In genomic region chr12:78911707-78912417, GRCm38 (mm10) we compare ENCODE assay signal across 8 mouse cellular contexts. TPM values are rescaled to one million over a fixed set of nuclear protein-coding genes. Genes with fewer than 3 reads are reported as not detected.
DNase-seq lines count a peak whose midpoint lies in the region; ATAC-seq and TF ChIP-seq lines count a peak whose summit lies in the region.

No protein-coding gene starts in this region.

- TF ChIP-seq POLR2A in small intestine, adult 2 months (IDR thresholded peaks at IDR 0.05; ENCODE audit: low read depth, low read length): peak; percentile 76

- peak; percentile 39; the same call in 1 of the 2 replicates for ATAC-seq in embryonic facial prominence, embryonic 13.5 days (ENCODE audit: insufficient number of reproducible peaks, insufficient read depth, low FRiP score, low TSS enrichment, low read depth)
- peak; percentile 51 for ATAC-seq in heart, embryonic 13.5 days (ENCODE audit: extremely low read depth, insufficient number of reproducible peaks, low FRiP score, low TSS enrichment)
- ATAC-seq in kidney, postnatal 0 days (replicated peaks; ENCODE audit: low FRiP score, low read depth): no peak

- peak overlapping the region; percentile 38 for H3K4me3 ChIP-seq in left cerebral cortex, adult 2 months
- peak overlapping the region; percentile 45 for H3K4me3 ChIP-seq in embryonic facial prominence, embryonic 13.5 days
- peak overlapping the region; percentile 56 for H3K4me3 ChIP-seq in heart, embryonic 13.5 days
- peak overlapping the region; percentile 38 for H3K4me3 ChIP-seq in kidney, postnatal 0 days (replicated peaks; ENCODE audit: low read depth, low read length)
- peak overlapping the region; percentile 57 for H3K4me3 ChIP-seq in small intestine, adult 2 months (ENCODE audit: low read depth, low read length)

- H3K9me3 ChIP-seq in embryonic facial prominence, embryonic 13.5 days: no peaks in the 10 kb centered on the region
- peaks cover 6% of the 10 kb centered on the region for H3K9me3 ChIP-seq in heart, embryonic 13.5 days
- H3K9me3 ChIP-seq in kidney, postnatal 0 days (replicated peaks; ENCODE audit: low read length): no peaks in the 10 kb centered on the region

- intact Hi-C loops in left cerebral cortex, adult 2 months (cut with DNase I): no loop called here
- intact Hi-C loops in left cerebral cortex, postnatal 4 days (cut with DNase I): no loop called here

- no peak for TF ChIP-seq CTCF in left cerebral cortex, adult 2 months (IDR thresholded peaks at IDR 0.05)
- TF ChIP-seq CTCF in kidney, postnatal 0 days (IDR thresholded peaks at IDR 0.05; ENCODE audit: low read depth): no peak
- no peak for TF ChIP-seq CTCF in small intestine, adult 2 months (IDR thresholded peaks at IDR 0.05; ENCODE audit: extremely low read depth, insufficient read length, insufficient replicate concordance, low read depth, low read length)

- DNase-seq in left cerebral cortex, adult 2 months (ENCODE audit: extremely low spot score in 1 of 2, low spot score in 2 of 2): peak; percentile 21 to 35
- no peak for DNase-seq in left cerebral cortex, postnatal 4 days
- no peak for DNase-seq in kidney, postnatal 0 days (ENCODE audit: low spot score)
- DNase-seq in lung, postnatal 25 days (ENCODE audit: low spot score): peak; percentile 21
- no peak for DNase-seq in thymus, postnatal 4 days

- under 1% methylated on average over 37 of the region's 37 CpGs for WGBS in embryonic facial prominence, embryonic 13.5 days
- 1% methylated on average over 37 of the region's 37 CpGs for WGBS in heart, embryonic 13.5 days
- WGBS in kidney, postnatal 0 days: 2% methylated on average over 37 of the region's 37 CpGs
- WGBS in small intestine, adult 2 months: 3% methylated on average over 37 of the region's 37 CpGs

- H3K9ac ChIP-seq in embryonic facial prominence, embryonic 13.5 days: peak overlapping the region; percentile 64
- H3K9ac ChIP-seq in heart, embryonic 13.5 days: peak overlapping the region; percentile 71
- peak overlapping the region; percentile 40; the same call in 1 of the 2 replicates for H3K9ac ChIP-seq in kidney, postnatal 0 days (ENCODE audit: low read depth, low read length)

- no peaks in the 10 kb centered on the region for H3K36me3 ChIP-seq in embryonic facial prominence, embryonic 13.5 days
- no peaks in the 10 kb centered on the region for H3K36me3 ChIP-seq in heart, embryonic 13.5 days
- no peaks in the 10 kb centered on the region for H3K36me3 ChIP-seq in kidney, postnatal 0 days (ENCODE audit: insufficient read depth, low read length)
- no peaks in the 10 kb centered on the region for H3K36me3 ChIP-seq in small intestine, adult 2 months (ENCODE audit: control insufficient read depth, insufficient read depth, low read length)

- H3K4me2 ChIP-seq in embryonic facial prominence, embryonic 13.5 days: peak overlapping the region; percentile 79
- peak overlapping the region; percentile 91 for H3K4me2 ChIP-seq in heart, embryonic 13.5 days
- H3K4me2 ChIP-seq in kidney, postnatal 0 days (ENCODE audit: low read length): peak overlapping the region; percentile 80

- H3K4me1 ChIP-seq in embryonic facial prominence, embryonic 13.5 days: peaks cover 21% of the 10 kb centered on the region
- H3K4me1 ChIP-seq in heart, embryonic 13.5 days: peaks cover 24% of the 10 kb centered on the region
- H3K4me1 ChIP-seq in kidney, postnatal 0 days (replicated peaks; ENCODE audit: insufficient read depth, low read length): peaks cover 10% of the 10 kb centered on the region
- peaks cover 30% of the 10 kb centered on the region for H3K4me1 ChIP-seq in small intestine, adult 2 months (ENCODE audit: control insufficient read depth, insufficient read depth, insufficient read length, low read length)

- peaks cover 71% of the 10 kb centered on the region for H3K27me3 ChIP-seq in embryonic facial prominence, embryonic 13.5 days
- H3K27me3 ChIP-seq in heart, embryonic 13.5 days (replicated peaks): peaks cover 66% of the 10 kb centered on the region
- H3K27me3 ChIP-seq in kidney, postnatal 0 days (ENCODE audit: insufficient read depth, low read length): peaks cover 10% of the 10 kb centered on the region
- H3K27me3 ChIP-seq in small intestine, adult 2 months (ENCODE audit: control insufficient read depth, insufficient read depth, low read length): 0 out of 2 replicates have a peak, but pooled peaks cover 3% of the 10 kb centered on the region

- H3K27ac ChIP-seq in left cerebral cortex, adult 2 months: no peak overlapping the region
- no peak overlapping the region for H3K27ac ChIP-seq in embryonic facial prominence, embryonic 13.5 days
- H3K27ac ChIP-seq in heart, embryonic 13.5 days (replicated peaks): peak overlapping the region; percentile 76
- no peak overlapping the region for H3K27ac ChIP-seq in kidney, postnatal 0 days
- peak overlapping the region; percentile 73 for H3K27ac ChIP-seq in small intestine, adult 2 months (ENCODE audit: insufficient read depth, low read depth, low read length)

RNA-seq across cellular contexts. Expression of gene Plek2, which starts 5.1 kb away (rescaled TPM):
- under 1 TPM in 1 of 2 experiments, not detected in 1; 0.36 TPM for total RNA-seq in left cerebral cortex, adult 2 months (2021)
- under 1 TPM; 0.81 to 0.88 TPM for total RNA-seq in left cerebral cortex, postnatal 4 days (2021)
- polyA plus RNA-seq in embryonic facial prominence, embryonic 13.5 days (2015; fragmentation: Nextera tagmentation; extraction: Ambion mirVana): 4.2 and 5.1 TPM in 2 replicates
- polyA plus RNA-seq in heart, embryonic 13.5 days (2015; fragmentation: Nextera tagmentation; extraction: Ambion mirVana): 6.2 and 7.7 TPM in 2 replicates
- polyA plus RNA-seq in kidney, postnatal 0 days (2015; fragmentation: Nextera tagmentation; extraction: Ambion mirVana): 5.3 TPM in 2 replicates
- polyA plus RNA-seq in small intestine, adult 2 months (2012; rRNA removed): 6.7 and 23.2 TPM in 2 replicates

RNA-seq across cellular contexts. Expression of gene Eif2s1, which starts 50.2 kb away (rescaled TPM):
- 10 to 100 TPM; 44.8 to 51.8 TPM for total RNA-seq in left cerebral cortex, adult 2 months (2021)
- 10 to 100 TPM; 67.4 to 75.1 TPM for total RNA-seq in left cerebral cortex, postnatal 4 days (2021)
- polyA plus RNA-seq in embryonic facial prominence, embryonic 13.5 days (2015; fragmentation: Nextera tagmentation; extraction: Ambion mirVana): 196 and 205 TPM in 2 replicates
- polyA plus RNA-seq in heart, embryonic 13.5 days (2015; fragmentation: Nextera tagmentation; extraction: Ambion mirVana): 152 and 167 TPM in 2 replicates
- 151 TPM in 2 replicates for polyA plus RNA-seq in kidney, postnatal 0 days (2015; fragmentation: Nextera tagmentation; extraction: Ambion mirVana)
- 1.4 and 2.0 TPM in 2 replicates for polyA plus RNA-seq in small intestine, adult 2 months (2012; rRNA removed)

RNA-seq across cellular contexts. Expression of gene Atp6v1d, which starts 50.4 kb away (rescaled TPM):
- 100 to 1,000 TPM; 274 to 294 TPM for total RNA-seq in left cerebral cortex, adult 2 months (2021)
- total RNA-seq in left cerebral cortex, postnatal 4 days (2021): 100 to 1,000 TPM; 120 to 128 TPM
- 67.1 and 70.3 TPM in 2 replicates for polyA plus RNA-seq in embryonic facial prominence, embryonic 13.5 days (2015; fragmentation: Nextera tagmentation; extraction: Ambion mirVana)
- 67.6 and 68.8 TPM in 2 replicates for polyA plus RNA-seq in heart, embryonic 13.5 days (2015; fragmentation: Nextera tagmentation; extraction: Ambion mirVana)
- 111 and 121 TPM in 2 replicates for polyA plus RNA-seq in kidney, postnatal 0 days (2015; fragmentation: Nextera tagmentation; extraction: Ambion mirVana)
- 0.80 and 2.2 TPM in 2 replicates for polyA plus RNA-seq in small intestine, adult 2 months (2012; rRNA removed)

Comparison
In these comparisons a context has a peak if more than half of its experiments do, and no peak if none do; other contexts are left out.
1. DNase-seq: peak in left cerebral cortex, adult 2 months (2 of 2) and lung, postnatal 25 days (single experiment); none in left cerebral cortex, postnatal 4 days (single experiment), kidney, postnatal 0 days (single experiment) and thymus, postnatal 4 days (single experiment).
2. H3K27ac ChIP-seq: peak in heart, embryonic 13.5 days (single experiment) and small intestine, adult 2 months (single experiment); none in left cerebral cortex, adult 2 months (single experiment), embryonic facial prominence, embryonic 13.5 days (single experiment) and kidney, postnatal 0 days (single experiment).
3. RNA of gene Eif2s1, which starts 50.2 kb away (polyA plus RNA-seq): 196 to 205 TPM in embryonic facial prominence, embryonic 13.5 days, 152 to 167 TPM in heart, embryonic 13.5 days and 151 TPM in kidney, postnatal 0 days; 1.4 to 2.0 TPM in small intestine, adult 2 months; every median in the first group is over 10 times any median in the second.
4. RNA of gene Atp6v1d, which starts 50.4 kb away (polyA plus RNA-seq): 111 to 121 TPM in kidney, postnatal 0 days, 67.6 to 68.8 TPM in heart, embryonic 13.5 days and 67.1 to 70.3 TPM in embryonic facial prominence, embryonic 13.5 days; 0.80 to 2.2 TPM in small intestine, adult 2 months; every median in the first group is over 10 times any median in the second.
5. Peak in every context shown above with its lines, with median percentiles within 50 percentile points of each other: H3K4me3 ChIP-seq, H3K4me2 ChIP-seq and H3K9ac ChIP-seq.